Mouse (Mus musculus) CH12.LX (cell line): ENCODE results near the gene Atp10a. TPM values are rescaled to one million over a fixed set of nuclear protein-coding genes. Genes with fewer than 3 reads are reported as not detected.

Experiments used
- DNase-seq: peaks from one replicate; pipeline ENCODE4 v3.0.0-alpha.2; 2013; ENCODE audit errors: extremely low read depth
- H3K27ac ChIP-seq: 2 replicates; pipeline ENCODE4 v1.5.1; 2012; ENCODE audit warnings: low read depth, mild to moderate bottlenecking, control low read depth, moderate library complexity; ENCODE audit not compliant: insufficient read depth
- H3K27me3 ChIP-seq: replicated peaks from 2 replicates; pipeline ENCODE3; 2012; ENCODE audit warnings: inconsistent platforms
- H3K36me3 ChIP-seq, 2 experiments: replicated peaks in 1 of 2; 2 replicates each; pipeline versions ENCODE3 to v1.6.1; 2012; ENCODE audit warnings: inconsistent platforms in 1 of 2, low read length in 1 of 2, mild to moderate bottlenecking in 1 of 2, mixed read lengths in 1 of 2, moderate library complexity in 1 of 2; ENCODE audit not compliant: control insufficient read depth in 1 of 2, insufficient read depth in 1 of 2
- H3K4me1 ChIP-seq, 2 experiments: 2 replicates each; pipeline ENCODE4 v1.6.1; 2012; ENCODE audit warnings: inconsistent platforms in 1 of 2, moderate library complexity in 1 of 2; ENCODE audit not compliant: insufficient read depth in 2 of 2, control insufficient read depth in 1 of 2
- H3K4me2 ChIP-seq: 2 replicates; pipeline ENCODE4 v1.6.1; 2012; ENCODE audit warnings: low read depth, mild to moderate bottlenecking, control low read depth; ENCODE audit not compliant: poor library complexity, insufficient read depth, severe bottlenecking
- H3K4me3 ChIP-seq, 3 experiments: fragments of 150-350 bp in 1 of 3; sonication (generic) in 1 of 3; replicated peaks in 1 of 3; 2 replicates each; pipeline versions ENCODE3 to v1.5.1; 2011 to 2012; ENCODE audit warnings: low read depth in 2 of 3, low read length in 2 of 3, mild to moderate bottlenecking in 2 of 3, moderate library complexity in 2 of 3, control low read depth in 1 of 3, improper control_type of control experiment in 1 of 3, inconsistent platforms in 1 of 3, mixed read lengths in 1 of 3; ENCODE audit not compliant: poor library complexity in 1 of 3
- H3K79me2 ChIP-seq: replicated peaks from 2 replicates; pipeline ENCODE4 v1.6.1; 2012; ENCODE audit warnings: mild to moderate bottlenecking, moderate library complexity; ENCODE audit not compliant: control insufficient read depth, poor library complexity, insufficient read depth, severe bottlenecking; ENCODE audit errors: extremely low read depth
- H3K9ac ChIP-seq: 2 replicates; pipeline ENCODE4 v1.6.1; 2012; ENCODE audit warnings: low read depth, mild to moderate bottlenecking, control low read depth, moderate library complexity; ENCODE audit not compliant: insufficient read depth
- H3K9me3 ChIP-seq: replicated peaks from 2 replicates; pipeline ENCODE3; 2012; ENCODE audit warnings: low read length, inconsistent platforms, mixed read lengths
- CHD2 ChIP-seq: IDR thresholded peaks from 2 replicates; pipeline ENCODE4 v1.6.1; 2011; ENCODE audit warnings: low read length, improper control_type of control experiment
- E2F4 ChIP-seq: IDR thresholded peaks from 2 replicates; pipeline ENCODE4 v1.6.1; 2011; ENCODE audit warnings: low read depth, low read length, improper control_type of control experiment; ENCODE audit not compliant: insufficient replicate concordance
- ELF1 ChIP-seq: IDR thresholded peaks from 2 replicates; pipeline ENCODE4 v1.6.1; 2014; ENCODE audit warnings: low read depth, mild to moderate bottlenecking, inconsistent platforms, low read length, improper control_type of control experiment
- JUND ChIP-seq: conservative IDR thresholded peaks from 2 replicates; pipeline ENCODE4 v1.6.1; 2011; ENCODE audit warnings: low read depth, low read length, improper control_type of control experiment
- KAT2A ChIP-seq: IDR thresholded peaks from 2 replicates; pipeline ENCODE4 v1.6.1; 2012; ENCODE audit warnings: low read length, improper control_type of control experiment, inconsistent platforms; ENCODE audit not compliant: insufficient replicate concordance
- MAX ChIP-seq: IDR thresholded peaks from 2 replicates; pipeline ENCODE4 v1.6.1; 2011; ENCODE audit warnings: low read length, improper control_type of control experiment
- MAZ ChIP-seq: IDR thresholded peaks from 2 replicates; pipeline ENCODE4 v1.6.1; 2012; ENCODE audit warnings: low read depth, mild to moderate bottlenecking, inconsistent platforms, low read length, improper control_type of control experiment, moderate library complexity
- MEF2A ChIP-seq: IDR thresholded peaks from 2 replicates; pipeline ENCODE4 v1.6.1; 2014; ENCODE audit warnings: low read depth, mild to moderate bottlenecking, inconsistent platforms, low read length, improper control_type of control experiment, borderline replicate concordance
- MXI1 ChIP-seq: IDR thresholded peaks from 2 replicates; pipeline ENCODE4 v1.6.1; 2011; ENCODE audit warnings: mild to moderate bottlenecking, low read depth, low read length, improper control_type of control experiment
- MYC ChIP-seq: IDR thresholded peaks from 2 replicates; pipeline ENCODE4 v1.6.1; 2011; ENCODE audit warnings: low read depth, mild to moderate bottlenecking, improper control_type of control experiment, low read length
- NELFE ChIP-seq: IDR thresholded peaks from 2 replicates; pipeline ENCODE4 v1.6.1; 2011; ENCODE audit warnings: low read depth, low read length, improper control_type of control experiment
- NRF1 ChIP-seq: IDR thresholded peaks from 2 replicates; pipeline ENCODE4 v1.6.1; 2014; ENCODE audit warnings: low read depth, mild to moderate bottlenecking, inconsistent platforms, low read length, improper control_type of control experiment, moderate library complexity
- POLR2A ChIP-seq: IDR thresholded peaks from 2 replicates; pipeline ENCODE4 v1.6.1; 2011; ENCODE audit warnings: low read depth, mild to moderate bottlenecking, improper control_type of control experiment, low read length
- RAD21 ChIP-seq: IDR thresholded peaks from 2 replicates; pipeline ENCODE4 v1.6.1; 2011; ENCODE audit warnings: low read depth, mild to moderate bottlenecking, low read length, improper control_type of control experiment, moderate library complexity
- RCOR1 ChIP-seq: conservative IDR thresholded peaks from 2 replicates; pipeline ENCODE4 v1.6.1; 2012; ENCODE audit warnings: low read depth, mild to moderate bottlenecking, inconsistent platforms, low read length, improper control_type of control experiment
- SIN3A ChIP-seq: IDR thresholded peaks from 2 replicates; pipeline ENCODE4 v1.6.1; 2012; ENCODE audit warnings: low read length, improper control_type of control experiment, inconsistent platforms
- SMC3 ChIP-seq: IDR thresholded peaks from 2 replicates; pipeline ENCODE4 v1.6.1; 2011; ENCODE audit warnings: low read depth, low read length, improper control_type of control experiment
- TBP ChIP-seq: conservative IDR thresholded peaks from 2 replicates; pipeline ENCODE4 v1.6.1; 2011; ENCODE audit warnings: low read depth, low read length, improper control_type of control experiment
- USF1 ChIP-seq: IDR thresholded peaks from 2 replicates; pipeline ENCODE4 v1.6.1; 2014; ENCODE audit warnings: low read depth, mild to moderate bottlenecking, inconsistent platforms, low read length, improper control_type of control experiment
- ZC3H11A ChIP-seq: IDR thresholded peaks from 2 replicates; pipeline ENCODE4 v1.6.1; 2012; ENCODE audit warnings: low read depth, mild to moderate bottlenecking, inconsistent platforms, low read length, improper control_type of control experiment
- ZKSCAN1 ChIP-seq: IDR thresholded peaks from 2 replicates; pipeline ENCODE4 v1.6.1; 2012; ENCODE audit warnings: low read depth, inconsistent platforms, low read length, improper control_type of control experiment, borderline replicate concordance
- ZMIZ1 ChIP-seq: IDR thresholded peaks from 2 replicates; pipeline ENCODE4 v1.6.1; 2012; ENCODE audit warnings: low read depth, mild to moderate bottlenecking, inconsistent platforms, low read length, improper control_type of control experiment
- dilution Hi-C: fragments of 300-500 bp; cut with MboI; formaldehyde crosslinking; loops from 2 replicates; pipeline ENCODE4 v1.14.3; 2020; ENCODE audit warnings: low sequenced_read_pairs; ENCODE audit not compliant: extremely low pct_unique_long_range_greater_than_20kb, extremely low pct_ligation_motif_present
- in situ Hi-C: fragments of 300-500 bp; cut with MboI; formaldehyde crosslinking; loops from 3 replicates; pipeline ENCODE4 v1.14.3; 2019; ENCODE audit warnings: low sequenced_read_pairs, low pct_ligation_motif_present, low pct_unique_long_range_greater_than_20kb, mixed read lengths
- polyA plus RNA-seq: library from polyadenylated mRNA; unstranded; fragments of >175 nt; gene quantifications from 2 replicates; pipeline ENCODE4 v1.2.1, GENCODE M21; 2012; ENCODE audit warnings: low read depth; ENCODE audit not compliant: insufficient read length
- total RNA-seq, 2 experiments: library from RNA; depleted of rRNA; stranded (reverse); fragments of 300-350 nt in 1 of 2; fragments of >200 nt in 1 of 2; gene quantifications; 2 replicates each; pipeline ENCODE4 v1.2.3; 2012 to 2014

Gene Atp10a
- total and polyA plus RNA-seq, 3 experiments, result not detected

DNA sequence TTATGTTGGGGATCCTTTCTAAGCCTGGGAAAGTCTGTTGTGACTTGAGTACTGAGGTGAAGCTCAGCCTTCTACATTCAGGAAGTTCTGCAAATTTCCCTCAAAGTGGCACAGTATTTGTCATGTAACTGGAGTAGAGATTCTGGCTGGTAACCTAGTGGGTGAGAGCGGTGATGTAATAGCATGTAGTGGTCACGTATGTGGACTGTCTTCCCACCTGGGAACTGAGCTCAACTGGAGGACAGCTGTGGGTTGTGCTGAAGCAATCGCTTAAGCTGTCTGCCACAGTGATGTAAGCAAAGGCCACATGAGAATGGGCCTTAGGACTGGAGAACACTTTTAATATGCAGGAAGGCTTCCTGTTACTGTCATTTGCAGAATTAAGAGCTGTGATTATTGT, 60.7 kb downstream of the Atp10a start:
- Histone ChIP-seq H3K9me3 (peaks cover 60% of the 10 kb centered on the region), H3K27me3 (no peaks in the 10 kb centered on the region), H3K9ac (no peak overlapping the region), H3K4me2 (no peak overlapping the region), H3K36me3 (no peaks in the 10 kb centered on the region), H3K4me1 (no peaks in the 10 kb centered on the region), H3K79me2 (no peaks in the 10 kb centered on the region), H3K27ac (no peak overlapping the region), H3K4me3 (no peak overlapping the region)
- dilution Hi-C loops, result no loop called here
- DNase-seq, result no peak
- in situ Hi-C loops, result no loop called here
- TF ChIP-seq MYC (no peak), MEF2A (no peak), TBP (no peak), MAZ (no peak), RCOR1 (no peak), ZC3H11A (no peak)
- TF ChIP-seq, all 38 proteins: peak for 0

DNA sequence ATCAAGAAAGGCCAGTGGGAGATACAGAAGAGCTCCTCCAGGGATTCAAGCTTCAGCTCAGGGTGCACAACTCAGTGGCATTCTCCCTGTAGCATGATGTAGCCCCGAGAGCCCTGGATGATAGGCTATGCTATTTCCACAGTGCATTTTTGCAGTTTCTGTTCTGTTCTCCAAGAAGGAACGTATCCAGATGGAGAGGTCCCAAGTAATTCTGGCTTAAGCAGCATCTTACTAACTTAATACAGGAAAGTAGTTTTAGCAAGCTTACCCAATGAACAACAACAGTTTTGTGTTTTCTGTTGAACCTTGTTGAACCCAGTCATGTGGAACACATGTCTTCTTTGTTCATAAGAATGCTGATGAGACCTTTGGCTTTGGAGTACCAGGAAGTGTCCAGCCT, 62.6 kb downstream of the Atp10a start:
- Histone ChIP-seq H3K4me3 (no peak overlapping the region), H3K27me3 (no peaks in the 10 kb centered on the region), H3K36me3 (no peaks in the 10 kb centered on the region), H3K4me1 (no peaks in the 10 kb centered on the region), H3K27ac (no peak overlapping the region), H3K4me2 (no peak overlapping the region), H3K79me2 (no peaks in the 10 kb centered on the region), H3K9ac (no peak overlapping the region), H3K9me3 (peaks cover 68% of the 10 kb centered on the region)
- in situ Hi-C loops, result no loop called here
- TF ChIP-seq E2F4, result no peak
- TF ChIP-seq SIN3A, result no peak
- TF ChIP-seq USF1, result no peak
- TF ChIP-seq ZKSCAN1, result no peak
- TF ChIP-seq ZC3H11A, result no peak
- TF ChIP-seq SMC3, result no peak
- no peak for TF ChIP-seq ZMIZ1
- TF ChIP-seq TBP, result no peak
- no peak for TF ChIP-seq CHD2
- no peak for TF ChIP-seq POLR2A
- no peak for TF ChIP-seq MAX
- no peak for TF ChIP-seq MYC
- TF ChIP-seq NRF1, result no peak
- no peak for TF ChIP-seq ELF1
- TF ChIP-seq KAT2A, result no peak
- no peak for TF ChIP-seq RAD21
- TF ChIP-seq JUND, result no peak
- no peak for TF ChIP-seq MEF2A
- TF ChIP-seq MXI1, result no peak
- TF ChIP-seq NELFE, result no peak
- DNase-seq, result no peak
- dilution Hi-C loops, result no loop called here
